Mouse (Mus musculus): ENCODE results near the gene Fam25c. TPM values are rescaled to one million over a fixed set of nuclear protein-coding genes. Genes with fewer than 3 reads are reported as not detected.

Fam25c gene
- total RNA-seq (2012; rRNA removed) = not detected in 2 replicates
- not detected for polyA plus RNA-seq (2012; ENCODE audit: insufficient read depth in 1 of 2, insufficient read length in 2 of 2, low read depth in 1 of 2, low replicate concordance in 2 of 2, missing spikeins in 1 of 2)

DNA sequence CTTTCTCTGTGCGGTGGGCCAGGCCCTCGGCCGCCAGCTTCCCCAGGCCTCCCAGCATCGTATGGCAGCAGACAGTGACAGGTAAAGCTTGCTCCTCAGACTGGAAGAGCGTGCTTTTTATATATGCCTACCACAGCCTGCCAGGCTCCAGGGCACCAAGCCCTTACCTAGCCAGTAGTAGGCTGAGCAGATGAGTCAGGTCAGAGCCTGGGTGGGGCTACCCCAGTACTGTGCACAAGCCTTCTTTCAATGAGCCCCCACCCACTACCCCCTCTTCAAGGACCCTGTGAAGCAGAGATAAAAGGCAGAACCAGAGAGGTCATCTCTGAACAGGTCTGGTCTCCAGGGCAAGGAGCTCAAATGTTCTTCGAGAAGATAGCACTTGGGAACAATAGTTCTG lies at the start of gene Fam25c:
Fam25c (minus strand) TSS at position 133 of the 400 bp plus-strand sequence.
- Histone ChIP-seq H3K9me3 (replicated peaks; ENCODE audit: insufficient read depth, low read length) (no peaks in the 10 kb centered on the region), H3K27me3 (ENCODE audit: control insufficient read depth in 1 of 2, insufficient read depth in 2 of 2, low read length in 2 of 2) (no peaks in the 10 kb centered on the region), H3K79me2 (ENCODE audit: control insufficient read depth, insufficient read depth, low read length, poor library complexity) (no peaks in the 10 kb centered on the region), H3K36me3 (ENCODE audit: control insufficient read depth in 1 of 2, insufficient read depth in 2 of 2, low read length in 2 of 2) (no peaks in the 10 kb centered on the region), H3K4me1 (ENCODE audit: control insufficient read depth in 1 of 2, insufficient read depth in 2 of 2, low read length in 2 of 2) (peaks cover 3 to 4% of the 10 kb centered on the region in 2 experiments; a peak in 2 of 4 replicates), H3K4me3 (ENCODE audit: control insufficient read depth in 1 of 2, insufficient read depth in 1 of 2, low read depth in 2 of 2, low read length in 2 of 2) (no peak within 1 kb of the TSS), H3K27ac (ENCODE audit: control insufficient read depth, low read depth, low read length) (no peak within 1 kb of the TSS), H3K9ac (ENCODE audit: control insufficient read depth, low read depth, low read length, poor library complexity, severe bottlenecking) (no peak within 1 kb of the TSS)
- TF ChIP-seq E2F4 (IDR thresholded peaks at IDR 0.05; ENCODE audit: borderline replicate concordance, low read depth, low read length) (no peak), UBTF (IDR thresholded peaks at IDR 0.05; ENCODE audit: borderline replicate concordance, insufficient read depth, low read depth, low read length) (no peak), MYC (IDR thresholded peaks at IDR 0.05; ENCODE audit: low read depth, low read length) (no peak), ZKSCAN1 (IDR thresholded peaks at IDR 0.05; ENCODE audit: low read depth, low read length) (no peak), MYB (IDR thresholded peaks at IDR 0.05; ENCODE audit: low read depth, low read length) (no peak), TCF12 (IDR thresholded peaks at IDR 0.05; ENCODE audit: low read depth, low read length) (no peak), HCFC1 (IDR thresholded peaks at IDR 0.05; ENCODE audit: low read depth, low read length) (no peak), CTCF (IDR thresholded peaks at IDR 0.05 in 2 of 3, conservative IDR thresholded peaks at IDR 0.05 in 1 of 3; ENCODE audit: control insufficient read depth in 1 of 3, insufficient read depth in 1 of 3, low read depth in 2 of 3, low read length in 3 of 3, poor library complexity in 1 of 3, severe bottlenecking in 1 of 3) (no peak)
- DNase-seq (ENCODE audit: low read depth, low spot score) = no peak

DNA sequence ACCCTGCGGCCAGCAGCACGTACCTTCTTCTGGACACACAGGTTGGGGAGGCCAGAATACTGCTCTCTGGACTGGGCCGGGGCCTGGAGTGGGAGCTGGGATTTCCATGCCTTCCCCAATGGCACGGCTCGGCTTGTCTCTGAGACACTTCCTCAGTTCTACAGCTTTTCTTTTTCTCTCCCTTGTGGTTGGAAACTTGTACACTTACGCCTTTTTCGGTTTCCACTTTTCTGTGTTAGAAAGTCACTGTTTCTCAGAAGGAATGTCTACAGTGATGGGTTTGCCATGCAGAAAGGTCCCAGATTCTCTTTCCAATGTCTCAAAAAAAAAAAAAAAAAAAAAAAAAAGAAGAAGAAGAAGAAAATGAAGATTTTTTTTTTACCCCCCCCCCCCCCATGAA lies 48.2 kb upstream of the Fam25c start:
- Histone ChIP-seq H3K27ac (ENCODE audit: control insufficient read depth, low read depth, low read length) (no peak overlapping the region), H3K27me3 (ENCODE audit: control insufficient read depth in 1 of 2, insufficient read depth in 2 of 2, low read length in 2 of 2) (no peaks in the 10 kb centered on the region), H3K79me2 (ENCODE audit: control insufficient read depth, insufficient read depth, low read length, poor library complexity) (no peaks in the 10 kb centered on the region), H3K36me3 (ENCODE audit: control insufficient read depth in 1 of 2, insufficient read depth in 2 of 2, low read length in 2 of 2) (no peaks in the 10 kb centered on the region), H3K4me3 (ENCODE audit: control insufficient read depth in 1 of 2, insufficient read depth in 1 of 2, low read depth in 2 of 2, low read length in 2 of 2) (no peak overlapping the region), H3K9ac (ENCODE audit: control insufficient read depth, low read depth, low read length, poor library complexity, severe bottlenecking) (no peak overlapping the region), H3K4me1 (ENCODE audit: control insufficient read depth in 1 of 2, insufficient read depth in 2 of 2, low read length in 2 of 2) (no peaks in the 10 kb centered on the region), H3K9me3 (replicated peaks; ENCODE audit: insufficient read depth, low read length) (no peaks in the 10 kb centered on the region)
- TF ChIP-seq TCF12 (IDR thresholded peaks at IDR 0.05; ENCODE audit: low read depth, low read length) = no peak
- no peak for TF ChIP-seq ELF1 (IDR thresholded peaks at IDR 0.05; ENCODE audit: low read depth, low read length)
- no peak for TF ChIP-seq MAZ (IDR thresholded peaks at IDR 0.05; ENCODE audit: low read depth, low read length)
- TF ChIP-seq SIN3A (IDR thresholded peaks at IDR 0.05; ENCODE audit: low read length) = no peak
- no peak for TF ChIP-seq POLR2AphosphoS5 (IDR thresholded peaks at IDR 0.05; ENCODE audit: borderline replicate concordance, low read depth, low read length)
- no peak for TF ChIP-seq POLR2A (IDR thresholded peaks at IDR 0.05; ENCODE audit: control insufficient read depth in 1 of 2, insufficient read depth in 1 of 2, low read depth in 1 of 2, low read length in 2 of 2, poor library complexity in 1 of 2)
- no peak for TF ChIP-seq JUND (IDR thresholded peaks at IDR 0.05; ENCODE audit: low read depth, low read length)
- TF ChIP-seq ZC3H11A (IDR thresholded peaks at IDR 0.05; ENCODE audit: low read depth, low read length) = no peak
- TF ChIP-seq TBP (IDR thresholded peaks at IDR 0.05; ENCODE audit: low read depth, low read length) = no peak
- no peak for TF ChIP-seq ETS1 (IDR thresholded peaks at IDR 0.05; ENCODE audit: low read depth, low read length)
- TF ChIP-seq E2F4 (IDR thresholded peaks at IDR 0.05; ENCODE audit: borderline replicate concordance, low read depth, low read length) = no peak
- TF ChIP-seq ZMIZ1 (IDR thresholded peaks at IDR 0.05; ENCODE audit: low read depth, low read length) = no peak
- TF ChIP-seq NELFE (IDR thresholded peaks at IDR 0.05; ENCODE audit: low read depth, low read length) = no peak
- no peak for TF ChIP-seq MXI1 (IDR thresholded peaks at IDR 0.05; ENCODE audit: low read depth, low read length)
- TF ChIP-seq ZKSCAN1 (IDR thresholded peaks at IDR 0.05; ENCODE audit: low read depth, low read length) = no peak
- DNase-seq (ENCODE audit: low read depth, low spot score) = no peak

All from MEL (cell line).